Mouse (Mus musculus): Measurements from ENCODE around the gene Ing3.

DNA sequence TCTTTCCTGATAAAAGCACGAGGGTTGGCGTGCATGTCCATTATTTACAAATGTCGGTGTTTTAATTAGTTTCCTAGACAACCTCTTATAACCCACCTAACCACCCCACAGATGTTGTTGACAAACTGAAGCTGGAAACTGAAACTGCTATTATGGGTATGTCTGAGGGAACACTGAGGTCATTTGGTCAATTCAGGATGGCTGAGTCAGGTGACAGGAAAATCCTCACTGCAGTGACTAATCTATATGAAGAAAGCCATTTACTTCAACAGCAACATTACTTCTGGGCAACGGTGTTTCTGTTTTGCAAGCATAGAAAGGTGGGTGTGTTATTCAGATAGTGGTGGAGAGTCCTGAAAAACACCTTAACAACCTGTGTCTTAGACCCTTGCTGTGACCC is 48.8 kb downstream of the Ing3 start:
- TF ChIP-seq CTCF (IDR thresholded peaks at IDR 0.05; ENCODE audit: low read depth, low read length) (no peak), POLR2A (IDR thresholded peaks at IDR 0.05; ENCODE audit: extremely low read depth, insufficient read depth, low read length) (no peak)
